Mouse (Mus musculus): Measurements from ENCODE around the gene Tmc6. TPM values are rescaled to one million over a fixed set of nuclear protein-coding genes. Genes with fewer than 3 reads are reported as not detected.
A peak's percentile ranks its signal among the peaks of the same experiment; 100 is the strongest.

Tmc6 gene
- 4.2 and 4.5 TPM in 2 replicates for polyA plus RNA-seq (2015; fragmentation: Nextera tagmentation; extraction: Ambion mirVana)

- Histone ChIP-seq H3K27ac (ENCODE audit: low read length) (no peak within 1 kb of the TSS; the same call in 1 of the 2 replicates), H3K4me3 (ENCODE audit: low read depth, low read length) (peak within 1 kb of the TSS; percentile 27), H3K36me3 (ENCODE audit: control insufficient read depth, insufficient read depth, low read length) (no peaks in the 10 kb centered on the region), H3K4me1 (ENCODE audit: control insufficient read depth, insufficient read depth, low read length) (peaks cover 20% of the 10 kb centered on the region), H3K27me3 (ENCODE audit: control insufficient read depth, insufficient read depth, low read depth, low read length) (peaks cover 27% of the 10 kb centered on the region), H3K9me3 (replicated peaks; ENCODE audit: control insufficient read depth, low read length, poor library complexity, severe bottlenecking) (no peaks in the 10 kb centered on the region; the same call in 1 of the 2 replicates), H3K9ac (ENCODE audit: low read depth, low read length) (peak within 1 kb of the TSS; percentile 52; the same call in 1 of the 2 replicates), H3K4me2 (ENCODE audit: low read length) (peak within 1 kb of the TSS; percentile 58)
- 49% methylated on average over 19 of the region's 24 CpGs for WGBS
- ATAC-seq: no peak
Observed at GRCm38 (mm10) chr11:117781993-117782704, at the start of gene Tmc6, which contains the start of gene Tmc8. TSS of gene Tmc6 (minus strand) at chr11:117782198. TSS of gene Tmc8 (plus strand) at chr11:117782076.

DNA sequence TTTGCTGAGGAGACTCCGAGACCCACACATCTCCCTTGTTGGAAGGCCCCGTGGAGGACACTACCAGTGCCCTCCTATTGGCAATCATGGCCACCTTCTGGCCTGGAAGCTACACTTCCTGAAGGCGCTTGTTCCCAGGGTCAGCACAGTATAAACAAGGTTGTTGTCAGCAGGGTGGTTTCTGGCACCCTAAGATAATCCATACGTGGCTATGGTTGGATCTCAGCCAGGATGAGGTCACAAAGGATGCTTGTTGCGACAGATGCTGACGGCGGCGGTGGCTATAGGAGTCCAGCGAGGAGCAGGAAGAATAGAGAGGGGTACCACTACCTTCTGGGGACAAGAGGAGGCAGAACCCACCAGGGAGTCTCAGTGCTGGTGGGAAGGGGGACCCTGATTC lies 48.4 kb upstream of the Tmc6 start:
- H3K9me3 ChIP-seq (replicated peaks; ENCODE audit: control insufficient read depth, low read length, poor library complexity, severe bottlenecking): no peaks in the 10 kb centered on the region

DNA sequence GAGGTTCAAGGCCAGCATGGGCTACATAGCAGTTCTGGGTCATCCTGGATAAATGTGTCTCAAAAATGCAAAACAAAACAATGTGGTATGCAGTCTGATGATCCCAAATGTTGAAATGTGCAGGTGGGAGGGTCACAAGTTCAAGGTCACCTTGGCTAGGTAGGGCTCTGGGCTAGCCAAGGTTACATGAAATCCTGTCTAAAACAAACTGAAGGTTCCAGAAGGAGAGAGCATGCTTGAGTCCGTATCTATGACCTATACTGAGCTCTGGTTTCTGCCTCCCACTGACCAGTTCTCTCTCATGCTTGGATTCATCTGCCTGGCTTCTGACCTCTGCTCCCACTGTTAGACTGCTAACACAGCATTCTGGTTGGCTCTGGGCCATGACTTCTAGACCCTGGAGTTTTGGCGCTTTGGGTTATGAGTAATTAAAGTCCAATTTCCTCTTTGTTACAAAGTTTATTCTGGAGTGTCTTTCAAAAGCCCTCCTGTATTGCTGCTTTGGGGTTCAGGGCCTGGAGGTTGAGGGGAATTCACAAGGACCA lies 47.7 kb upstream of the Tmc6 start:
- no peak overlapping the region for H3K27ac ChIP-seq (ENCODE audit: low read length)
- no peak for ATAC-seq
- H3K9ac ChIP-seq (ENCODE audit: low read depth, low read length): no peak overlapping the region
- WGBS: 83% methylated on average over 2 of the region's 2 CpGs
- H3K4me2 ChIP-seq (ENCODE audit: low read length): no peak overlapping the region
- H3K27me3 ChIP-seq (ENCODE audit: control insufficient read depth, insufficient read depth, low read depth, low read length): no peaks in the 10 kb centered on the region
- no peak overlapping the region for H3K4me3 ChIP-seq (ENCODE audit: low read depth, low read length)
- H3K4me1 ChIP-seq (ENCODE audit: control insufficient read depth, insufficient read depth, low read length): peaks cover 16% of the 10 kb centered on the region
- no peaks in the 10 kb centered on the region for H3K36me3 ChIP-seq (ENCODE audit: control insufficient read depth, insufficient read depth, low read length)
- H3K9me3 ChIP-seq (replicated peaks; ENCODE audit: control insufficient read depth, low read length, poor library complexity, severe bottlenecking): no peaks in the 10 kb centered on the region

More for the DNA sequence above, 48.4 kb upstream of the Tmc6 start:
- Histone ChIP-seq H3K4me2 (ENCODE audit: low read length) (no peak overlapping the region), H3K27me3 (ENCODE audit: control insufficient read depth, insufficient read depth, low read depth, low read length) (no peaks in the 10 kb centered on the region), H3K4me3 (ENCODE audit: low read depth, low read length) (no peak overlapping the region), H3K4me1 (ENCODE audit: control insufficient read depth, insufficient read depth, low read length) (peaks cover 9% of the 10 kb centered on the region), H3K36me3 (ENCODE audit: control insufficient read depth, insufficient read depth, low read length) (no peaks in the 10 kb centered on the region), H3K27ac (ENCODE audit: low read length) (no peak overlapping the region), H3K9ac (ENCODE audit: low read depth, low read length) (no peak overlapping the region)
- ATAC-seq: no peak
- 79% methylated on average over 9 of the region's 9 CpGs for WGBS

DNA sequence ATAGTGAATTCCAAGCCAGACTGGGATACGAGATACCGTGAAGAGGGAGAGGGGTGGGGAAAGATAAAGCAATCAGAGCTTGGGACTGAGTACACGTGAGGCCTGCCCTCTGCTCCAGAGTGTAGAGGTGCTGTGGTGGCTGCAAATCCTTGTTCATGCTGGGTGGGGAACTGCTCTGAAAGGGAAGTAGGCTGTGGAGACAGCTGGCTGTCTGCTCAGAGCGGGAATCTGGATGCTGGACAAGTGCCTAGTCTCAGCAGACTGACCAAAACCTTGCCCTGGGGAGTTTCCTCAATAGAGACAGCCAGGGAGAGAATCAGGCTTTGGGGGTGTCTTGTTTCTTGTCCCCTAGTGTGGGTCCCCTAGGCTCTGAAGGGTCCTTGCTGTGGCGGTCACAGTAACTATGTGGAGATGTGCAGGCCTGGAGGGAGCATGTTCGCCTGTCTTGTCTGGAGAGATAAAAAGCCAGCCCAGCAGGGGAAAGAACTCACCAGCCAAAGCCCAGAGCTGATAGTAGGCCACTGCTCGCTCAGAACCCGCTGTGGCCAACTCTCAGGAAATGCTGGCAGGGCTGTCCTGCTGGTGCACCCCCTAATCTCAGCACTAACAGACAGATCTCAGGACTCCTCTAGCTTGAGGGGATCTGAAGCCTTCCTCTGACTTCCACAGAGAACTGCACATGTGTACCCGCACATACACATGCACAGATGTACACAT lies 47.0 kb upstream of the Tmc6 start:
- no peak overlapping the region for H3K9ac ChIP-seq (ENCODE audit: low read depth, low read length)
- no peaks in the 10 kb centered on the region for H3K36me3 ChIP-seq (ENCODE audit: control insufficient read depth, insufficient read depth, low read length)
- WGBS: 50% methylated on average over 9 of the region's 9 CpGs
- H3K4me1 ChIP-seq (ENCODE audit: control insufficient read depth, insufficient read depth, low read length): peaks cover 21% of the 10 kb centered on the region
- H3K27ac ChIP-seq (ENCODE audit: low read length): 0 out of 2 replicates have a peak overlapping the region, but pooled peaks have one; percentile 23
- H3K4me2 ChIP-seq (ENCODE audit: low read length): no peak overlapping the region
- H3K27me3 ChIP-seq (ENCODE audit: control insufficient read depth, insufficient read depth, low read depth, low read length): no peaks in the 10 kb centered on the region
- no peak overlapping the region for H3K4me3 ChIP-seq (ENCODE audit: low read depth, low read length)
- no peaks in the 10 kb centered on the region for H3K9me3 ChIP-seq (replicated peaks; ENCODE audit: control insufficient read depth, low read length, poor library complexity, severe bottlenecking)
- ATAC-seq: no peak

DNA sequence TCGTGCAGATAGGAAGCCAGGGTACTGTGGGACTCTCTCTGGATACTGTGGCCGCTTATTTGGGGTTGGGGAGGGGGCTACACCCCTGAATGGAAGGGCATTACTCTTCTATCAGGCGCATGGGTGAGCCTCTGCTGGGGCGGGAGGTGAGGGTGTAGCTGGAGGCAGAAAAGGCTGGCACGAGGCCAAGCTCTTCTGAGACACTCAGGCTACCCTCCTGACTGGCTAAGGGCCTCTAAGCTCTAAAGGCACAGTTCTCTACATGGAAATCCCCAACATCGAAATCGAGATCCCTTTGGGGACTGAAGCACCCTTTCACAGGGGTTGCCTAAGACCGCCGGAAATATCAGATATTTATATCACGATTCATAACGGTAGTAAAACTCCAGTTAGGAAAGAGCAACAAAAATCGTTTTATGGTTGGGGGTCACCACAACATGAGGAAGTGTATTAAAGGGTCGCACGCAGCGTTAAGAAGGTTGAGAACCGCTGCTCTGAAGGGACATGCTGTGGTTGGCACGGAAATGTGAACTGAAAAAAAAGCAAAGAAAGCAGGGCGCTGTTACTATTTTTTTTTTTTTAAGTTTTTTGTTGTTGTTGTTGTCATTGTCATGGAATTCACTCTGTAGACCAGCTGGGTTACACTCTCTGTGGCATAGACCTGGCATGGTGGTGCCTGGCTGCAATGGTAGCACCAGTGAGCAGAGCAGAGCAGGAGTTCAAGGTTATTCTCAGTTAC lies 46.3 kb upstream of the Tmc6 start:
- Histone ChIP-seq H3K9me3 (replicated peaks; ENCODE audit: control insufficient read depth, low read length, poor library complexity, severe bottlenecking) (no peaks in the 10 kb centered on the region), H3K4me1 (ENCODE audit: control insufficient read depth, insufficient read depth, low read length) (peaks cover 21% of the 10 kb centered on the region), H3K27ac (ENCODE audit: low read length) (no peak overlapping the region)

GRCm38 (mm10) chr11:117827386-117827785 lies 45.4 kb upstream of the Tmc6 start:
- Histone ChIP-seq H3K4me1 (ENCODE audit: control insufficient read depth, insufficient read depth, low read length) (peaks cover 21% of the 10 kb centered on the region), H3K27ac (ENCODE audit: low read length) (no peak overlapping the region)
- WGBS: 78% methylated on average over 3 of the region's 3 CpGs

More for the DNA sequence above, 46.3 kb upstream of the Tmc6 start:
- no peak overlapping the region for H3K9ac ChIP-seq (ENCODE audit: low read depth, low read length)
- 81% methylated on average over 18 of the region's 18 CpGs for WGBS
- no peak for ATAC-seq
- H3K27me3 ChIP-seq (ENCODE audit: control insufficient read depth, insufficient read depth, low read depth, low read length): no peaks in the 10 kb centered on the region
- no peak overlapping the region for H3K4me2 ChIP-seq (ENCODE audit: low read length)
- H3K4me3 ChIP-seq (ENCODE audit: low read depth, low read length): no peak overlapping the region
- H3K36me3 ChIP-seq (ENCODE audit: control insufficient read depth, insufficient read depth, low read length): no peaks in the 10 kb centered on the region

GRCm38 (mm10) chr11:117826916-117827315 lies 44.9 kb upstream of the Tmc6 start:
- no peak for ATAC-seq
- 73% methylated on average over 8 of the region's 8 CpGs for WGBS
- peaks cover 19% of the 10 kb centered on the region for H3K4me1 ChIP-seq (ENCODE audit: control insufficient read depth, insufficient read depth, low read length)

More at GRCm38 (mm10) chr11:117827386-117827785, 45.4 kb upstream of the Tmc6 start:
- no peak for ATAC-seq
- H3K4me2 ChIP-seq (ENCODE audit: low read length): no peak overlapping the region
- H3K9me3 ChIP-seq (replicated peaks; ENCODE audit: control insufficient read depth, low read length, poor library complexity, severe bottlenecking): no peaks in the 10 kb centered on the region
- no peak overlapping the region for H3K4me3 ChIP-seq (ENCODE audit: low read depth, low read length)
- no peaks in the 10 kb centered on the region for H3K36me3 ChIP-seq (ENCODE audit: control insufficient read depth, insufficient read depth, low read length)
- no peaks in the 10 kb centered on the region for H3K27me3 ChIP-seq (ENCODE audit: control insufficient read depth, insufficient read depth, low read depth, low read length)
- H3K9ac ChIP-seq (ENCODE audit: low read depth, low read length): no peak overlapping the region

GRCm38 (mm10) chr11:117826164-117826563 lies 44.2 kb upstream of the Tmc6 start:
- Histone ChIP-seq H3K27me3 (ENCODE audit: control insufficient read depth, insufficient read depth, low read depth, low read length) (no peaks in the 10 kb centered on the region), H3K4me1 (ENCODE audit: control insufficient read depth, insufficient read depth, low read length) (peaks cover 19% of the 10 kb centered on the region)
- WGBS: 6% methylated on average over 5 of the region's 5 CpGs

More at GRCm38 (mm10) chr11:117826916-117827315, 44.9 kb upstream of the Tmc6 start:
- Histone ChIP-seq H3K4me3 (ENCODE audit: low read depth, low read length) (no peak overlapping the region), H3K27ac (ENCODE audit: low read length) (no peak overlapping the region), H3K9me3 (replicated peaks; ENCODE audit: control insufficient read depth, low read length, poor library complexity, severe bottlenecking) (no peaks in the 10 kb centered on the region), H3K4me2 (ENCODE audit: low read length) (no peak overlapping the region), H3K9ac (ENCODE audit: low read depth, low read length) (no peak overlapping the region), H3K27me3 (ENCODE audit: control insufficient read depth, insufficient read depth, low read depth, low read length) (no peaks in the 10 kb centered on the region), H3K36me3 (ENCODE audit: control insufficient read depth, insufficient read depth, low read length) (no peaks in the 10 kb centered on the region)

More at GRCm38 (mm10) chr11:117826164-117826563, 44.2 kb upstream of the Tmc6 start:
- H3K9me3 ChIP-seq (replicated peaks; ENCODE audit: control insufficient read depth, low read length, poor library complexity, severe bottlenecking): no peaks in the 10 kb centered on the region
- peak overlapping the region; percentile 39 for H3K4me3 ChIP-seq (ENCODE audit: low read depth, low read length)
- ATAC-seq: peak; percentile 36; the same call in 1 of the 2 replicates
- peak overlapping the region; percentile 62 for H3K9ac ChIP-seq (ENCODE audit: low read depth, low read length)
- H3K27ac ChIP-seq (ENCODE audit: low read length): peak overlapping the region; percentile 38; the same call in 1 of the 2 replicates
- H3K36me3 ChIP-seq (ENCODE audit: control insufficient read depth, insufficient read depth, low read length): no peaks in the 10 kb centered on the region
- H3K4me2 ChIP-seq (ENCODE audit: low read length): peak overlapping the region; percentile 79

All from midbrain, embryonic 16.5 days (tissue).